In genomic region chr9:75313832-75314516, GRCm38 (mm10) we compare ENCODE assay signal across 8 mouse cellular contexts. TPM values are rescaled to one million over a fixed set of nuclear protein-coding genes. Genes with fewer than 3 reads are reported as not detected.
DNase-seq lines count a peak whose midpoint lies in the region; ATAC-seq lines count a peak whose summit lies in the region.

No protein-coding gene starts in this region.

- H3K36me3 ChIP-seq in forebrain, embryonic 10.5 days (replicated peaks), result 0 out of 2 replicates have a peak, but pooled peaks cover 3% of the 10 kb centered on the region
- H3K36me3 ChIP-seq in heart, embryonic 15.5 days, result no peaks in the 10 kb centered on the region
- H3K36me3 ChIP-seq in liver, embryonic 16.5 days (ENCODE audit: control insufficient read depth, insufficient read depth), result no peaks in the 10 kb centered on the region
- peaks cover 5% of the 10 kb centered on the region; the same call in 1 of the 2 replicates for H3K36me3 ChIP-seq in neural tube, embryonic 13.5 days

- no peaks in the 10 kb centered on the region for H3K9me3 ChIP-seq in forebrain, embryonic 10.5 days
- H3K9me3 ChIP-seq in heart, embryonic 15.5 days (replicated peaks), result no peaks in the 10 kb centered on the region
- H3K9me3 ChIP-seq in liver, embryonic 16.5 days (replicated peaks; ENCODE audit: control insufficient read depth, low read length), result no peaks in the 10 kb centered on the region
- H3K9me3 ChIP-seq in neural tube, embryonic 13.5 days, result no peaks in the 10 kb centered on the region

- under 1% methylated on average over 52 of the region's 52 CpGs for WGBS in forebrain, embryonic 10.5 days
- WGBS in heart, embryonic 15.5 days, result under 1% methylated on average over 52 of the region's 52 CpGs
- WGBS in liver, embryonic 16.5 days (ENCODE audit: insufficient replicate concordance), result under 1% methylated on average over 52 of the region's 52 CpGs
- under 1% methylated on average over 52 of the region's 52 CpGs for WGBS in neural tube, embryonic 13.5 days

- peak overlapping the region; percentile 70 for H3K9ac ChIP-seq in heart, embryonic 15.5 days
- H3K9ac ChIP-seq in liver, embryonic 16.5 days (ENCODE audit: low read depth, low read length), result peak overlapping the region; percentile 4; the same call in 1 of the 2 replicates
- H3K9ac ChIP-seq in neural tube, embryonic 13.5 days, result peak overlapping the region; percentile 79

- ATAC-seq in heart, embryonic 15.5 days (replicated peaks; ENCODE audit: insufficient number of reproducible peaks, insufficient read depth, low FRiP score, low read depth), result peak; percentile 87
- ATAC-seq in liver, embryonic 16.5 days (ENCODE audit: low read depth), result peak; percentile 68
- peak; percentile 92 for ATAC-seq in neural tube, embryonic 13.5 days (ENCODE audit: low read depth)

- H3K4me1 ChIP-seq in forebrain, embryonic 10.5 days, result peaks cover 31% of the 10 kb centered on the region
- H3K4me1 ChIP-seq in heart, embryonic 15.5 days (replicated peaks), result peaks cover 18% of the 10 kb centered on the region
- H3K4me1 ChIP-seq in liver, embryonic 16.5 days (ENCODE audit: control insufficient read depth, low read depth, low read length), result peaks cover 2% of the 10 kb centered on the region; the same call in 1 of the 2 replicates
- H3K4me1 ChIP-seq in neural tube, embryonic 13.5 days (replicated peaks), result peaks cover 23% of the 10 kb centered on the region

- peak; percentile 84 for DNase-seq in CD4-positive helper T cell, adult 2 months (ENCODE audit: low read depth, low spot score)
- DNase-seq in brain, adult 2 months (ENCODE audit: low read depth, low spot score), result peak; percentile 91
- peak; percentile 85 for DNase-seq in forebrain, embryonic 10.5 days (ENCODE audit: extremely low spot score, low spot score)
- peak; percentile 76 to 84 for DNase-seq in kidney, postnatal 25 days
- DNase-seq in testis, postnatal 10 days (ENCODE audit: low spot score), result peak; percentile 90

- peak overlapping the region; percentile 71 for H3K4me3 ChIP-seq in forebrain, embryonic 10.5 days
- peak overlapping the region; percentile 78 for H3K4me3 ChIP-seq in heart, embryonic 15.5 days
- H3K4me3 ChIP-seq in liver, embryonic 16.5 days (ENCODE audit: low read depth, low read length), result peak overlapping the region; percentile 64
- peak overlapping the region; percentile 73 for H3K4me3 ChIP-seq in neural tube, embryonic 13.5 days

- H3K4me2 ChIP-seq in heart, embryonic 15.5 days, result peak overlapping the region; percentile 84
- H3K4me2 ChIP-seq in liver, embryonic 16.5 days (ENCODE audit: low read depth, low read length), result peak overlapping the region; percentile 84
- H3K4me2 ChIP-seq in neural tube, embryonic 13.5 days, result peak overlapping the region; percentile 78

- H3K27me3 ChIP-seq in forebrain, embryonic 10.5 days (ENCODE audit: poor library complexity, severe bottlenecking), result no peaks in the 10 kb centered on the region
- no peaks in the 10 kb centered on the region for H3K27me3 ChIP-seq in heart, embryonic 15.5 days
- H3K27me3 ChIP-seq in liver, embryonic 16.5 days (ENCODE audit: control insufficient read depth, insufficient read depth, low read depth, low read length), result peaks cover 11% of the 10 kb centered on the region
- no peaks in the 10 kb centered on the region for H3K27me3 ChIP-seq in neural tube, embryonic 13.5 days

- peak overlapping the region; percentile 87 for H3K27ac ChIP-seq in forebrain, embryonic 10.5 days
- peak overlapping the region; percentile 88 for H3K27ac ChIP-seq in heart, embryonic 15.5 days
- H3K27ac ChIP-seq in liver, embryonic 16.5 days (ENCODE audit: low read length), result no peak overlapping the region
- peak overlapping the region; percentile 85 for H3K27ac ChIP-seq in neural tube, embryonic 13.5 days (replicated peaks)

RNA-seq across cellular contexts. Expression of gene Gnb5, which starts 7.9 kb away (rescaled TPM):
- 24.0 and 27.9 TPM in 2 replicates for polyA plus RNA-seq in forebrain, embryonic 10.5 days (2016; fragmentation: Nextera tagmentation; extraction: Ambion mirVana)
- polyA plus RNA-seq in heart, embryonic 15.5 days (2015; fragmentation: Nextera tagmentation; extraction: Ambion mirVana), result 53.7 and 56.1 TPM in 2 replicates
- 1.3 and 1.7 TPM in 2 replicates for polyA plus RNA-seq in liver, embryonic 16.5 days (2015; fragmentation: Nextera tagmentation; extraction: Ambion mirVana)
- polyA plus RNA-seq in neural tube, embryonic 13.5 days (2015; fragmentation: Nextera tagmentation; extraction: Ambion mirVana), result 60.7 and 63.7 TPM in 2 replicates

RNA-seq across cellular contexts. Expression of gene Bcl2l10, which starts 33.6 kb away (rescaled TPM):
- not detected in 2 replicates for polyA plus RNA-seq in forebrain, embryonic 10.5 days (2016; fragmentation: Nextera tagmentation; extraction: Ambion mirVana)
- not detected in 2 replicates for polyA plus RNA-seq in heart, embryonic 15.5 days (2015; fragmentation: Nextera tagmentation; extraction: Ambion mirVana)
- polyA plus RNA-seq in liver, embryonic 16.5 days (2015; fragmentation: Nextera tagmentation; extraction: Ambion mirVana), result not detected in 2 replicates
- polyA plus RNA-seq in neural tube, embryonic 13.5 days (2015; fragmentation: Nextera tagmentation; extraction: Ambion mirVana), result not detected in 2 replicates

Comparison
In these comparisons a context has a peak if more than half of its experiments do, and no peak if none do; other contexts are left out.
1. H3K9ac ChIP-seq: peak in every context shown above with its lines; median percentile 79 in neural tube, embryonic 13.5 days; 70 in heart, embryonic 15.5 days; 4 in liver, embryonic 16.5 days.